ENCODE assay signal across 9 mouse cellular contexts in the genomic region with DNA sequence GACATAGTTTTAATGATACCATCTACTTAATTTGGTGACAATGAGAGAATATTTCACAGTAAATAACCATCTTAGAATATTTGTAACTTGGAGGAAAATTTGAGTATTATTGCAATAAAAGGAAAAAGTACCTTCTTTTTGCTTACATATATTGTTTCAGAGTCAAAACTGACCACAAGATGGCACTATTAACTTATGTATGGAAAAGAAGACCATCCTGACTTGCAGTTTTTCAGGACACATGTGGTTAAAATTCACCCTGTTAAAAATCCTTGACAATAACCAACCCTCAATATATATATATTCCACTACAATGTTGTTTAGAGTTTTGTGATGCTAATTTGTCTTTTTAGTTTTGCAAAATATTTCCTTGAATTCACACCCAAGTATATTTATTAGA. TPM values are rescaled to one million over a fixed set of nuclear protein-coding genes. Genes with fewer than 3 reads are reported as not detected.
DNase-seq lines count a peak whose midpoint lies in the region; ATAC-seq and TF ChIP-seq lines count a peak whose summit lies in the region.
"Had no signal": no experiment of that assay in that cellular context is flagged by ENCODE, and none has a peak within 500 bp of the region (broad histone marks: within the 10 kb centered on the region; RNA-seq: fewer than 3 reads in every experiment).

No protein-coding gene starts in this region.

- TF ChIP-seq EP300 in lung, postnatal 0 days (IDR thresholded peaks at IDR 0.05) = no peak

- no peaks in the 10 kb centered on the region for H3K9me3 ChIP-seq in embryonic facial prominence, embryonic 11.5 days (replicated peaks; ENCODE audit: control insufficient read depth, low read length)
- no peaks in the 10 kb centered on the region for H3K9me3 ChIP-seq in embryonic facial prominence, embryonic 10.5 days
- no peaks in the 10 kb centered on the region for H3K9me3 ChIP-seq in lung, postnatal 0 days (ENCODE audit: low read length)
- no peaks in the 10 kb centered on the region for H3K9me3 ChIP-seq in forebrain, embryonic 14.5 days (replicated peaks; ENCODE audit: control insufficient read depth, low read length)
- H3K9me3 ChIP-seq in kidney, embryonic 14.5 days (ENCODE audit: control insufficient read depth, low read length) = no peaks in the 10 kb centered on the region

- H3K27ac ChIP-seq in embryonic facial prominence, embryonic 11.5 days (replicated peaks; ENCODE audit: low read depth, low read length) = no peak overlapping the region
- no peak overlapping the region for H3K27ac ChIP-seq in embryonic facial prominence, embryonic 10.5 days (replicated peaks)
- H3K27ac ChIP-seq in lung, postnatal 0 days (ENCODE audit: low read length) = no peak overlapping the region
- no peak overlapping the region for H3K27ac ChIP-seq in forebrain, embryonic 14.5 days (ENCODE audit: low read depth, low read length)
- no peak overlapping the region for H3K27ac ChIP-seq in kidney, embryonic 14.5 days (ENCODE audit: low read depth, low read length)

- no peak overlapping the region for H3K4me3 ChIP-seq in embryonic facial prominence, embryonic 11.5 days (ENCODE audit: low read depth, low read length)
- no peak overlapping the region for H3K4me3 ChIP-seq in embryonic facial prominence, embryonic 10.5 days
- H3K4me3 ChIP-seq in lung, postnatal 0 days (ENCODE audit: low read depth, low read length) = no peak overlapping the region
- H3K4me3 ChIP-seq in forebrain, embryonic 14.5 days (ENCODE audit: low read depth, low read length) = no peak overlapping the region
- H3K4me3 ChIP-seq in kidney, embryonic 14.5 days (ENCODE audit: low read length) = no peak overlapping the region

- H3K4me2 ChIP-seq in embryonic facial prominence, embryonic 11.5 days (ENCODE audit: low read depth, low read length) = no peak overlapping the region
- no peak overlapping the region for H3K4me2 ChIP-seq in lung, postnatal 0 days (replicated peaks; ENCODE audit: low read depth, low read length)
- no peak overlapping the region for H3K4me2 ChIP-seq in forebrain, embryonic 14.5 days (ENCODE audit: low read length)
- no peak overlapping the region for H3K4me2 ChIP-seq in kidney, embryonic 14.5 days (replicated peaks; ENCODE audit: low read depth, low read length)

- H3K36me3 ChIP-seq in embryonic facial prominence, embryonic 11.5 days (replicated peaks; ENCODE audit: control insufficient read depth, insufficient read depth, low read depth, low read length) = no peaks in the 10 kb centered on the region
- H3K36me3 ChIP-seq in embryonic facial prominence, embryonic 10.5 days (replicated peaks) = no peaks in the 10 kb centered on the region
- no peaks in the 10 kb centered on the region for H3K36me3 ChIP-seq in lung, postnatal 0 days (ENCODE audit: insufficient read depth, low read length)
- H3K36me3 ChIP-seq in forebrain, embryonic 14.5 days (ENCODE audit: control insufficient read depth, insufficient read depth, low read length) = no peaks in the 10 kb centered on the region
- H3K36me3 ChIP-seq in splenic B cell, adult 2 months (ENCODE audit: control insufficient read depth, insufficient read depth, low read length, poor library complexity, severe bottlenecking) = no peaks in the 10 kb centered on the region
- no peaks in the 10 kb centered on the region for H3K36me3 ChIP-seq in kidney, embryonic 14.5 days (ENCODE audit: control insufficient read depth, insufficient read depth, low read length)

- no peak for ATAC-seq in embryonic facial prominence, embryonic 11.5 days (replicated peaks; ENCODE audit: insufficient number of reproducible peaks, low FRiP score, low TSS enrichment, low read depth)
- ATAC-seq in lung, postnatal 0 days = no peak
- ATAC-seq in forebrain, embryonic 14.5 days = peak; percentile 62; the same call in 1 of the 2 replicates
- ATAC-seq in kidney, embryonic 14.5 days (ENCODE audit: low FRiP score, low TSS enrichment) = no peak

- no peaks in the 10 kb centered on the region for H3K4me1 ChIP-seq in embryonic facial prominence, embryonic 11.5 days (ENCODE audit: control insufficient read depth, insufficient read depth, low read length)
- H3K4me1 ChIP-seq in embryonic facial prominence, embryonic 10.5 days = peaks cover 4% of the 10 kb centered on the region; the same call in 1 of the 2 replicates
- no peaks in the 10 kb centered on the region for H3K4me1 ChIP-seq in lung, postnatal 0 days (ENCODE audit: insufficient read depth, low read depth, low read length)
- H3K4me1 ChIP-seq in forebrain, embryonic 14.5 days (ENCODE audit: control insufficient read depth, insufficient read depth, low read length) = no peaks in the 10 kb centered on the region
- no peaks in the 10 kb centered on the region for H3K4me1 ChIP-seq in kidney, embryonic 14.5 days (ENCODE audit: control insufficient read depth, insufficient read depth, low read length)

- H3K27me3 ChIP-seq in embryonic facial prominence, embryonic 11.5 days (ENCODE audit: control insufficient read depth, insufficient read depth, low read length) = no peaks in the 10 kb centered on the region
- H3K27me3 ChIP-seq in embryonic facial prominence, embryonic 10.5 days (replicated peaks; ENCODE audit: low read depth, poor library complexity, severe bottlenecking) = no peaks in the 10 kb centered on the region
- no peaks in the 10 kb centered on the region for H3K27me3 ChIP-seq in lung, postnatal 0 days (replicated peaks; ENCODE audit: insufficient read depth, low read length)
- H3K27me3 ChIP-seq in forebrain, embryonic 14.5 days (replicated peaks; ENCODE audit: control insufficient read depth, insufficient read depth, low read length) = no peaks in the 10 kb centered on the region
- H3K27me3 ChIP-seq in splenic B cell, adult 2 months (ENCODE audit: control insufficient read depth, insufficient read depth, low read length, poor library complexity, severe bottlenecking) = 0 out of 2 replicates have a peak, but pooled peaks cover 2% of the 10 kb centered on the region
- 0 out of 2 replicates have a peak, but pooled peaks cover 4% of the 10 kb centered on the region for H3K27me3 ChIP-seq in kidney, embryonic 14.5 days (ENCODE audit: control insufficient read depth, insufficient read depth, low read length)

- DNase-seq in embryonic facial prominence, embryonic 11.5 days (ENCODE audit: low spot score) = peak; percentile 89
- DNase-seq in embryonic facial prominence, embryonic 10.5 days (ENCODE audit: low spot score) = no peak
- peak; percentile 76 for DNase-seq in lung, postnatal 0 days (ENCODE audit: low spot score)
- no peak for DNase-seq in lung, postnatal 14 days
- DNase-seq in forebrain, embryonic 14.5 days (ENCODE audit: low spot score) = peak; percentile 92
- DNase-seq in splenic B cell, adult 2 months (ENCODE audit: low read depth, low spot score) = peak; percentile 35
- DNase-seq in urinary bladder, postnatal 25 days (ENCODE audit: low spot score) = no peak
- DNase-seq: right cerebral cortex, postnatal 14 days had no signal

- peak; percentile 65 for TF ChIP-seq CTCF in lung, postnatal 0 days (IDR thresholded peaks at IDR 0.05)

- no peak overlapping the region for H3K9ac ChIP-seq in embryonic facial prominence, embryonic 11.5 days (replicated peaks; ENCODE audit: low read length)
- no peak overlapping the region for H3K9ac ChIP-seq in lung, postnatal 0 days (replicated peaks; ENCODE audit: low read depth)
- H3K9ac ChIP-seq in forebrain, embryonic 14.5 days (ENCODE audit: low read length) = no peak overlapping the region
- no peak overlapping the region for H3K9ac ChIP-seq in kidney, embryonic 14.5 days (ENCODE audit: low read depth, low read length)

RNA-seq across cellular contexts. Expression of a gene that starts 16.5 kb away (rescaled TPM):
- 42.4 and 45.4 TPM in 2 replicates for polyA plus RNA-seq in embryonic facial prominence, embryonic 11.5 days (2014; fragmentation: Nextera tagmentation; extraction: Ambion mirVana)
- 43.7 and 44.8 TPM in 2 replicates for polyA plus RNA-seq in embryonic facial prominence, embryonic 10.5 days (2016; fragmentation: Nextera tagmentation; extraction: Ambion mirVana)
- 20.8 and 21.9 TPM in 2 replicates for polyA plus RNA-seq in lung, postnatal 0 days (2015; fragmentation: Nextera tagmentation; extraction: Ambion mirVana)
- 29.1 and 29.4 TPM in 2 replicates for polyA plus RNA-seq in forebrain, embryonic 14.5 days (2014; fragmentation: Nextera tagmentation; extraction: Ambion mirVana)
- polyA plus RNA-seq in kidney, embryonic 14.5 days (2014; fragmentation: Nextera tagmentation; extraction: Ambion mirVana) = 38.8 and 41.4 TPM in 2 replicates

RNA-seq across cellular contexts. Expression of a gene that starts 17.1 kb away (rescaled TPM):
- polyA plus RNA-seq in embryonic facial prominence, embryonic 11.5 days (2014; fragmentation: Nextera tagmentation; extraction: Ambion mirVana) = 0.50 and 2.3 TPM in 2 replicates
- polyA plus RNA-seq in embryonic facial prominence, embryonic 10.5 days (2016; fragmentation: Nextera tagmentation; extraction: Ambion mirVana) = 1.1 and 1.5 TPM in 2 replicates
- polyA plus RNA-seq in lung, postnatal 0 days (2015; fragmentation: Nextera tagmentation; extraction: Ambion mirVana) = 0.41 and 1.1 TPM in 2 replicates
- polyA plus RNA-seq in forebrain, embryonic 14.5 days (2014; fragmentation: Nextera tagmentation; extraction: Ambion mirVana) = 0.45 and 0.60 TPM in 2 replicates
- polyA plus RNA-seq in kidney, embryonic 14.5 days (2014; fragmentation: Nextera tagmentation; extraction: Ambion mirVana) = 0.41 and 1.2 TPM in 2 replicates

Comparison
In these comparisons a context has a peak if more than half of its experiments do, and no peak if none do; other contexts are left out.
1. DNase-seq: peak in embryonic facial prominence, embryonic 11.5 days (single experiment), lung, postnatal 0 days (single experiment), forebrain, embryonic 14.5 days (single experiment) and splenic B cell, adult 2 months (single experiment); none in embryonic facial prominence, embryonic 10.5 days (single experiment), lung, postnatal 14 days (single experiment) and urinary bladder, postnatal 25 days (single experiment).